Comparison of ENCODE assay signal across 22 mouse cellular contexts in genomic region chr11:82739006-82739405, GRCm38 (mm10). TPM values are rescaled to one million over a fixed set of nuclear protein-coding genes. Genes with fewer than 3 reads are reported as not detected.
DNase-seq lines count a peak whose midpoint lies in the region; ATAC-seq and TF ChIP-seq lines count a peak whose summit lies in the region.
"Had no signal": no experiment of that assay in that cellular context is flagged by ENCODE, and none has a peak within 500 bp of the region (broad histone marks: within the 10 kb centered on the region; RNA-seq: fewer than 3 reads in every experiment).

No protein-coding gene starts in this region.

- CTCF ChIA-PET in Patski (lab: Charles Lee): interaction anchor here (1.5 kb wide), 1 partner anchor 152 kb away, joined by 4 read pairs; the partner anchor contains the start of gene Rad51d

- no peak overlapping the region for H3K27ac ChIP-seq in liver, postnatal 0 days (ENCODE audit: low read depth)
- H3K27ac ChIP-seq in CH12.LX (ENCODE audit: insufficient read depth, low read depth): no peak overlapping the region
- no peak overlapping the region for H3K27ac ChIP-seq in stomach, postnatal 0 days (replicated peaks)
- H3K27ac ChIP-seq in hindbrain, embryonic 12.5 days: no peak overlapping the region
- H3K27ac ChIP-seq: forebrain, embryonic 10.5 days; heart, embryonic 15.5 days; hindbrain, embryonic 15.5 days; intestine, embryonic 15.5 days; kidney, embryonic 15.5 days; midbrain, embryonic 12.5 days had no signal

- TF ChIP-seq POLR2A in CH12.LX (IDR thresholded peaks at IDR 0.05; ENCODE audit: low read depth, low read length): no peak

- no peaks in the 10 kb centered on the region for H3K9me3 ChIP-seq in liver, postnatal 0 days (ENCODE audit: low read length)
- H3K9me3 ChIP-seq in CH12.LX (replicated peaks; ENCODE audit: low read length): no peaks in the 10 kb centered on the region
- H3K9me3 ChIP-seq in stomach, postnatal 0 days (ENCODE audit: control insufficient read depth, low read length): no peaks in the 10 kb centered on the region
- no peaks in the 10 kb centered on the region for H3K9me3 ChIP-seq in hindbrain, embryonic 12.5 days (replicated peaks)
- H3K9me3 ChIP-seq: forebrain, embryonic 10.5 days; heart, embryonic 15.5 days; hindbrain, embryonic 15.5 days; intestine, embryonic 15.5 days; kidney, embryonic 15.5 days; midbrain, embryonic 12.5 days had no signal

- no peaks in the 10 kb centered on the region for H3K27me3 ChIP-seq in liver, postnatal 0 days (ENCODE audit: insufficient read depth, low read length)
- H3K27me3 ChIP-seq in CH12.LX (replicated peaks) (no peaks in the 10 kb centered on the region), Patski (peaks cover 59% of the 10 kb centered on the region)
- H3K27me3 ChIP-seq in stomach, postnatal 0 days (ENCODE audit: control insufficient read depth, insufficient read depth, low read length): no peaks in the 10 kb centered on the region
- H3K27me3 ChIP-seq in hindbrain, embryonic 12.5 days: no peaks in the 10 kb centered on the region
- H3K27me3 ChIP-seq: heart, embryonic 15.5 days; hindbrain, embryonic 15.5 days; intestine, embryonic 15.5 days; kidney, embryonic 15.5 days; midbrain, embryonic 12.5 days had no signal

- no peak for TF ChIP-seq EP300 in liver, postnatal 0 days (IDR thresholded peaks at IDR 0.05; ENCODE audit: low read depth)
- no peak for TF ChIP-seq EP300 in CH12.LX (IDR thresholded peaks at IDR 0.05; ENCODE audit: low read length)
- TF ChIP-seq EP300 in stomach, postnatal 0 days (optimal IDR thresholded peaks at IDR 0.05): no peak

- ATAC-seq in liver, postnatal 0 days: no peak
- no peak for ATAC-seq in Patski
- ATAC-seq in stomach, postnatal 0 days (ENCODE audit: low FRiP score, low TSS enrichment): no peak
- no peak for ATAC-seq in hindbrain, embryonic 12.5 days (ENCODE audit: low FRiP score)
- ATAC-seq: activated CD4-positive, CD25-positive, alpha-beta regulatory T cell, adult 4 months; intestine, embryonic 15.5 days had no signal

- TF ChIP-seq CTCF in liver, postnatal 0 days (IDR thresholded peaks at IDR 0.05; ENCODE audit: low read depth): peak; percentile 16; the same call in 1 of the 2 replicates
- TF ChIP-seq CTCF in CH12.LX (conservative IDR thresholded peaks at IDR 0.05 in 1 of 2, IDR thresholded peaks at IDR 0.05 in 1 of 2; ENCODE audit: low read depth in 2 of 2, low read length in 2 of 2) (peak in 1 of 2 experiments; percentile 42; a peak in 2 of 4 replicates), Patski (IDR thresholded peaks at IDR 0.05) (peak; percentile 41)
- TF ChIP-seq CTCF in stomach, postnatal 0 days (IDR thresholded peaks at IDR 0.05; ENCODE audit: low read depth): 0 out of 2 replicates have a peak, but pooled peaks have one; percentile 20

- no peaks in the 10 kb centered on the region for H3K79me2 ChIP-seq in CH12.LX (replicated peaks; ENCODE audit: control insufficient read depth, extremely low read depth, insufficient read depth, poor library complexity, severe bottlenecking)

- no peak overlapping the region for H3K4me3 ChIP-seq in liver, postnatal 0 days (ENCODE audit: low read depth, low read length)
- H3K4me3 ChIP-seq in CH12.LX (replicated peaks in 1 of 3; ENCODE audit: low read depth in 2 of 3, low read length in 2 of 3, poor library complexity in 1 of 3): no peak overlapping the region
- H3K4me3 ChIP-seq in stomach, postnatal 0 days (ENCODE audit: low read depth, low read length): no peak overlapping the region
- H3K4me3 ChIP-seq in hindbrain, embryonic 12.5 days: no peak overlapping the region
- H3K4me3 ChIP-seq: forebrain, embryonic 10.5 days; heart, embryonic 15.5 days; hindbrain, embryonic 15.5 days; intestine, embryonic 15.5 days; kidney, embryonic 15.5 days; midbrain, embryonic 12.5 days had no signal

- in situ Hi-C loops in CH12.LX (cut with MboI; ENCODE audit: low pct_ligation_motif_present, low pct_unique_long_range_greater_than_20kb, low sequenced_read_pairs) (no loop called here), Patski (cut with MboI; ENCODE audit: low pct_unique_long_range_greater_than_20kb) (loop anchor here (25.0 kb wide), 1 partner anchor 448 kb away; the partner anchor contains the start of genes Slfn3 and Slfn4)

- no peak for DNase-seq in liver, postnatal 0 days
- DNase-seq in liver: no peak
- no peak for DNase-seq in CH12.LX (ENCODE audit: extremely low read depth)
- no peak for DNase-seq in Patski (ENCODE audit: low read depth, low spot score)
- DNase-seq in stomach, postnatal 0 days (ENCODE audit: low spot score): no peak
- DNase-seq in right cerebral cortex, adult 2 months (ENCODE audit: low spot score in 2 of 2): no peak
- DNase-seq: adrenal gland, adult 8-10 months; cerebellum, adult 18-20 months; cerebellum, postnatal 14 days; heart, postnatal 36 days; lung, adult 18-20 months; lung, postnatal 10 days; thymus, postnatal 36 days had no signal

- peak; percentile 21 for TF ChIP-seq RAD21 in CH12.LX (IDR thresholded peaks at IDR 0.05; ENCODE audit: low read depth, low read length)

- dilution Hi-C loops in CH12.LX (cut with MboI; ENCODE audit: extremely low pct_ligation_motif_present, extremely low pct_unique_long_range_greater_than_20kb, low sequenced_read_pairs): no loop called here

- no peak overlapping the region for H3K4me2 ChIP-seq in liver, postnatal 0 days (ENCODE audit: low read depth, low read length)
- no peak overlapping the region for H3K4me2 ChIP-seq in CH12.LX (ENCODE audit: insufficient read depth, low read depth, poor library complexity, severe bottlenecking)
- H3K4me2 ChIP-seq in stomach, postnatal 0 days (replicated peaks; ENCODE audit: low read depth): no peak overlapping the region
- H3K4me2 ChIP-seq in hindbrain, embryonic 12.5 days (replicated peaks): no peak overlapping the region
- H3K4me2 ChIP-seq: heart, embryonic 15.5 days; hindbrain, embryonic 15.5 days; intestine, embryonic 15.5 days; kidney, embryonic 15.5 days; liver, embryonic 11.5 days; midbrain, embryonic 12.5 days had no signal

- no peaks in the 10 kb centered on the region for H3K4me1 ChIP-seq in liver, postnatal 0 days (ENCODE audit: insufficient read depth)
- H3K4me1 ChIP-seq in CH12.LX (ENCODE audit: control insufficient read depth in 1 of 2, insufficient read depth in 2 of 2): no peaks in the 10 kb centered on the region
- no peaks in the 10 kb centered on the region for H3K4me1 ChIP-seq in stomach, postnatal 0 days (replicated peaks; ENCODE audit: control insufficient read depth, insufficient read depth)
- no peaks in the 10 kb centered on the region for H3K4me1 ChIP-seq in hindbrain, embryonic 12.5 days
- H3K4me1 ChIP-seq: forebrain, embryonic 10.5 days; heart, embryonic 15.5 days; hindbrain, embryonic 15.5 days; intestine, embryonic 15.5 days; kidney, embryonic 15.5 days; midbrain, embryonic 12.5 days had no signal

- POLR2A ChIA-PET in Patski (lab: Charles Lee): no interaction called here

- H3K9ac ChIP-seq in liver, postnatal 0 days (replicated peaks): no peak overlapping the region
- no peak overlapping the region for H3K9ac ChIP-seq in CH12.LX (ENCODE audit: insufficient read depth, low read depth)
- no peak overlapping the region for H3K9ac ChIP-seq in stomach, postnatal 0 days (ENCODE audit: low read length)
- H3K9ac ChIP-seq in hindbrain, embryonic 12.5 days: no peak overlapping the region
- H3K9ac ChIP-seq: heart, embryonic 15.5 days; hindbrain, embryonic 15.5 days; intestine, embryonic 15.5 days; kidney, embryonic 15.5 days; midbrain, embryonic 12.5 days had no signal

- no peaks in the 10 kb centered on the region for H3K36me3 ChIP-seq in liver, postnatal 0 days (replicated peaks; ENCODE audit: insufficient read depth, low read length)
- no peaks in the 10 kb centered on the region for H3K36me3 ChIP-seq in CH12.LX (replicated peaks in 1 of 2; ENCODE audit: control insufficient read depth in 1 of 2, insufficient read depth in 1 of 2, low read length in 1 of 2)
- no peaks in the 10 kb centered on the region for H3K36me3 ChIP-seq in stomach, postnatal 0 days (ENCODE audit: control insufficient read depth, insufficient read depth, low read length)
- no peaks in the 10 kb centered on the region for H3K36me3 ChIP-seq in hindbrain, embryonic 12.5 days
- H3K36me3 ChIP-seq: forebrain, embryonic 10.5 days; heart, embryonic 15.5 days; hindbrain, embryonic 15.5 days; intestine, embryonic 15.5 days; kidney, embryonic 15.5 days; midbrain, embryonic 12.5 days had no signal

TF ChIP-seq in CH12.LX, 34 proteins besides CTCF, POLR2A, EP300 and RAD21 (continues in another document):
- TF ChIP-seq SMC3 (IDR thresholded peaks at IDR 0.05; ENCODE audit: low read depth, low read length): peak; percentile 3; the same call in 1 of the 2 replicates
- no peak for TF ChIP-seq MEF2A (IDR thresholded peaks at IDR 0.05; ENCODE audit: borderline replicate concordance, low read depth, low read length)
- no peak for TF ChIP-seq KAT2A (IDR thresholded peaks at IDR 0.05; ENCODE audit: insufficient replicate concordance, low read length)
- TF ChIP-seq USF1 (IDR thresholded peaks at IDR 0.05; ENCODE audit: low read depth, low read length): peak; percentile 13; the same call in 1 of the 2 replicates
- 0 out of 2 replicates have a peak, but pooled peaks have one; percentile 31 for TF ChIP-seq USF2 (conservative IDR thresholded peaks at IDR 0.05; ENCODE audit: low read depth, low read length)

RNA-seq across cellular contexts. Expression of gene Cct6b, which starts 25.1 kb away (rescaled TPM):
- polyA plus RNA-seq in liver, postnatal 0 days (2015; fragmentation: Nextera tagmentation; extraction: Ambion mirVana): 0.28 and 0.32 TPM in 2 replicates
- total RNA-seq in CH12.LX (2012; rRNA removed) (0.25 and 0.64 TPM in 2 replicates), CH12.LX (2014; rRNA removed) (0.44 and 0.58 TPM in 2 replicates)
- polyA plus RNA-seq in CH12.LX (2012; ENCODE audit: insufficient read length, low read depth) (0.24 and 0.27 TPM in 2 replicates), Patski (2021) (0.47 TPM)
- 0.23 and 0.29 TPM in 2 replicates for polyA plus RNA-seq in stomach, postnatal 0 days (2015; fragmentation: Nextera tagmentation; extraction: Ambion mirVana)
- 0.19 and 0.57 TPM in 2 replicates for polyA plus RNA-seq in hindbrain, embryonic 12.5 days (2016; fragmentation: Nextera tagmentation; extraction: Ambion mirVana)

RNA-seq across cellular contexts. Expression of gene Zfp830, which starts 25.1 kb away (rescaled TPM):
- polyA plus RNA-seq in liver, postnatal 0 days (2015; fragmentation: Nextera tagmentation; extraction: Ambion mirVana): 11.8 and 11.9 TPM in 2 replicates
- 32.4 and 39.9 TPM in 2 replicates for total RNA-seq in CH12.LX (2012; rRNA removed)
- total RNA-seq in CH12.LX (2014; rRNA removed): 28.7 and 29.9 TPM in 2 replicates
- polyA plus RNA-seq in CH12.LX (2012; ENCODE audit: insufficient read length, low read depth): 38.7 and 44.2 TPM in 2 replicates
- polyA plus RNA-seq in Patski (2021): 21.0 TPM
- 19.2 and 19.6 TPM in 2 replicates for polyA plus RNA-seq in stomach, postnatal 0 days (2015; fragmentation: Nextera tagmentation; extraction: Ambion mirVana)
- polyA plus RNA-seq in hindbrain, embryonic 12.5 days (2016; fragmentation: Nextera tagmentation; extraction: Ambion mirVana): 35.0 and 36.5 TPM in 2 replicates

RNA-seq across cellular contexts. Expression of gene Lig3, which starts 41.9 kb away (rescaled TPM):
- 4.8 TPM in 2 replicates for polyA plus RNA-seq in liver, postnatal 0 days (2015; fragmentation: Nextera tagmentation; extraction: Ambion mirVana)
- total RNA-seq in CH12.LX (2012; rRNA removed) (45.2 and 63.5 TPM in 2 replicates), CH12.LX (2014; rRNA removed) (40.9 and 45.7 TPM in 2 replicates)
- polyA plus RNA-seq in CH12.LX (2012; ENCODE audit: insufficient read length, low read depth) (97.4 and 101 TPM in 2 replicates), Patski (2021) (29.5 TPM)
- polyA plus RNA-seq in stomach, postnatal 0 days (2015; fragmentation: Nextera tagmentation; extraction: Ambion mirVana): 13.4 and 13.7 TPM in 2 replicates
- 49.9 and 50.1 TPM in 2 replicates for polyA plus RNA-seq in hindbrain, embryonic 12.5 days (2016; fragmentation: Nextera tagmentation; extraction: Ambion mirVana)
